Mouse (Mus musculus) lung, embryonic 16.5 days (tissue): Measurements from ENCODE around the gene Plxnc1. TPM values are rescaled to one million over a fixed set of nuclear protein-coding genes. Genes with fewer than 3 reads are reported as not detected.

Experiments
- ATAC-seq: fragments of 200-750 bp; cut with Nextera tagmentation; 2 replicates; pipeline ENCODE4 v1.8.0; 2017; ENCODE audit warnings: low read depth, mild to moderate bottlenecking, moderate library complexity
- H3K27ac ChIP-seq: fragments of 300-500 bp; sonication (generic); 2 replicates; pipeline ENCODE4 v1.5.1; 2014; ENCODE audit warnings: mild to moderate bottlenecking, control low read depth, low read length
- H3K27me3 ChIP-seq: fragments of 300-500 bp; sonication (generic); 2 replicates; pipeline ENCODE4 v1.6.1; 2014; ENCODE audit warnings: low read depth, low read length, mixed read lengths; ENCODE audit not compliant: control insufficient read depth, insufficient read depth
- H3K36me3 ChIP-seq: fragments of 300-500 bp; sonication (generic); 2 replicates; pipeline ENCODE4 v1.6.1; 2014; ENCODE audit warnings: low read length; ENCODE audit not compliant: control insufficient read depth, insufficient read depth
- H3K4me1 ChIP-seq: fragments of 300-500 bp; sonication (generic); replicated peaks from 2 replicates; pipeline ENCODE4 v1.6.1; 2014; ENCODE audit warnings: low read length, mixed read lengths; ENCODE audit not compliant: control insufficient read depth, insufficient read depth
- H3K4me2 ChIP-seq: fragments of 300-500 bp; sonication (generic); 2 replicates; pipeline ENCODE4 v1.6.1; 2014; ENCODE audit warnings: low read depth, low read length, control low read depth
- H3K4me3 ChIP-seq: fragments of 300-500 bp; sonication (generic); 2 replicates; pipeline ENCODE4 v1.5.1; 2014; ENCODE audit warnings: mild to moderate bottlenecking, low read length, control low read depth
- H3K9ac ChIP-seq: fragments of 300-500 bp; sonication (generic); 2 replicates; pipeline ENCODE4 v1.6.1; 2014; ENCODE audit warnings: low read length, control low read depth
- H3K9me3 ChIP-seq: fragments of 300-500 bp; sonication (generic); 2 replicates; pipeline ENCODE4 v1.6.1; 2016; ENCODE audit warnings: low read length; ENCODE audit not compliant: control insufficient read depth
- WGBS: fragments of 180-500 bp; shearing (Covaris S2); extraction: QIAGEN DNeasy Blood & Tissue Kit; methylation state at CpG from one replicate; pipeline ENCODE4 v1.1.7; 2014; 5-methylcytosine and 5-hydroxymethylcytosine counted together
- polyA plus RNA-seq: library from polyadenylated mRNA; unstranded; fragments of >200 nt; fragmentation: Nextera tagmentation; extraction: Ambion mirVana; gene quantifications from 2 replicates; pipeline ENCODE4 v1.2.1, GENCODE M21; 2015

Gene Plxnc1
- polyA plus RNA-seq, 1 experiment from 2014 or later, result 5.8 TPM

DNA sequence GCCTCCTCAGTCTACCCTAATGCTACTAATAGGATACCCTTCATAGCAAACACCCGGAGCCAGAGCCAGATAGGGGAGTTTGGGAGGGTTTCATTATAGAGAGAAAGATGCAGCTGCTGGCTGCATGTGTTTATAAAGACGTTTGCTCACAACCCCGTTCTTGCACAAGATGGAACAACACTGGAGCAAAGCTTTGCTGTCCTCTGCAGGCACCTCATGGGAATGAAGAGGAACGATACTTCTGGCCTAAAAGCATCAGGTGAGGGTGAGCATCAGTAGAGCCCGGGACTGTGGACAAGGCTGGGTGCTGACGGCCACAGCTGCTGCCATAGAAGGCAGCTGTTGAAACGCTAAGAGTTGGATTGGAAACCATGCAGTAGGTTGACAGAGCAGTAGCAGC, 137.3 kb downstream of the Plxnc1 start:
- no peak for ATAC-seq
- no peaks in the 10 kb centered on the region for H3K9me3 ChIP-seq
- no peak overlapping the region for H3K4me2 ChIP-seq
- no peaks in the 10 kb centered on the region for H3K36me3 ChIP-seq
- H3K4me1 ChIP-seq, result peaks cover 11% of the 10 kb centered on the region
- no peak overlapping the region for H3K27ac ChIP-seq
- 46% methylated on average over 7 of the region's 7 CpGs for WGBS
- no peaks in the 10 kb centered on the region for H3K27me3 ChIP-seq
- H3K4me3 ChIP-seq, result no peak overlapping the region
- no peak overlapping the region for H3K9ac ChIP-seq

DNA sequence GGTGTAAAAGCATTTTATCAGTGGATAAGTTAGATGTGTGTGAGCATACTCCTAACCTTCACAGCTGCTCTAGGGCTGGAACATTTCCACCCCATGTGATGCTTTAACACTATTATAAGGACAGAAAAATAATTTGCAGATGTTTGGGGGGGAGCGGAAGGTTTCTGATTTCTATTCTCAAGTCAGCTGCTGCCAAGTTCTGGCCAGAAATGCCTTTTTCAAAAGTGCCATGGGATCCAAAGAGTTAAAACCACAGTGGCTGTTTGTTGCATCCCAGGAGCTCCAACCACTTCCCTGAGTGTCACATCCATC, 139.8 kb downstream of the Plxnc1 start:
- WGBS, result 52% methylated on average over 1 of the region's 1 CpGs
- ATAC-seq, result peak; percentile 18; the same call in 1 of the 2 replicates

DNA sequence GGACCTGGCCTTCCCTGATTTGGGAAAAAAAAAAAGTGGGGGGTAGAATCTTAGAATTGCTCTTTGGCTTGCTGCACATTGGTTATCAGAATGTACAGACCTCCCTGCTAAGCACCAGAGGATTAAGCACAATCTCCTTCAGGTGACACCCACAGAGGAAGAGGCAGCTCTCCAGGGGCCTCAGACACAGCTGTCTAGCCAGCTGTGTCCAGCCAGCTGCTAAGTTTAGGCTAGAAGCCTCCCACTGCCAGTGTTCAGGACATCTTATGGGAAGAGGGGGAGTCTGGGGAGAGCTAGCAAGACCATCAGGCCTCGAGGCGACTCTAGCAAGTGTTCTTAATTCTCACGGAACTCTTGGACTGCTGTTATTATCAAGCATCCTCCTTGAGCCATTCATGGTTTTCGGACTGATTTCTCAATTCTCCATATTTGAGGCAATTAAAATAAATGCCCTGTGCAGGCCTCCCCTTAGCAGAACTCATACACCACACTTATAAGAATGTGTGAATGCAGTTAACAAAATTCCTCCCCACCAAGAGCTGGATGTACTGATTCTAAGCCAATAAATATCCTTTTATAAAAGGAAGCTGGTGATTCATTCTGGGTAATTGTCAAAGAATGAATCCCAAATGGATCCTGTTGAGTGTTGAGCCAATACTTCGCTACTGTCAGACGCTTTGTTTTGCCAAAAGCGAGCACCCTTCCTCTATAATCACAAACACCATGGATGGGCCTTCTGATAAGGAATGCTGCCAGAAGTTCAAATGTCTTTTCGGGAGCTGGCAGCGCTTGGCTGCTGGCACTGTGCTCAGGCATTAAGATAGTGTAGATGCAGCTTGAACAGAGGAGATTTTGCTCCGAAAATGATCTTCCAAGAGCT, 140.4 kb downstream of the Plxnc1 start:
- Histone ChIP-seq H3K4me1 (peaks cover 11% of the 10 kb centered on the region), H3K4me2 (no peak overlapping the region), H3K27me3 (no peaks in the 10 kb centered on the region), H3K27ac (peak overlapping the region; percentile 42), H3K4me3 (no peak overlapping the region), H3K9ac (no peak overlapping the region), H3K9me3 (no peaks in the 10 kb centered on the region), H3K36me3 (no peaks in the 10 kb centered on the region)
- peak; percentile 55; the same call in 1 of the 2 replicates for ATAC-seq
- WGBS, result 47% methylated on average over 10 of the region's 10 CpGs

More for the DNA sequence above, 139.8 kb downstream of the Plxnc1 start:
- H3K4me3 ChIP-seq, result no peak overlapping the region
- no peak overlapping the region for H3K9ac ChIP-seq
- H3K36me3 ChIP-seq, result no peaks in the 10 kb centered on the region
- no peak overlapping the region for H3K4me2 ChIP-seq
- H3K27me3 ChIP-seq, result no peaks in the 10 kb centered on the region
- peaks cover 11% of the 10 kb centered on the region for H3K4me1 ChIP-seq
- no peaks in the 10 kb centered on the region for H3K9me3 ChIP-seq
- H3K27ac ChIP-seq, result no peak overlapping the region

DNA sequence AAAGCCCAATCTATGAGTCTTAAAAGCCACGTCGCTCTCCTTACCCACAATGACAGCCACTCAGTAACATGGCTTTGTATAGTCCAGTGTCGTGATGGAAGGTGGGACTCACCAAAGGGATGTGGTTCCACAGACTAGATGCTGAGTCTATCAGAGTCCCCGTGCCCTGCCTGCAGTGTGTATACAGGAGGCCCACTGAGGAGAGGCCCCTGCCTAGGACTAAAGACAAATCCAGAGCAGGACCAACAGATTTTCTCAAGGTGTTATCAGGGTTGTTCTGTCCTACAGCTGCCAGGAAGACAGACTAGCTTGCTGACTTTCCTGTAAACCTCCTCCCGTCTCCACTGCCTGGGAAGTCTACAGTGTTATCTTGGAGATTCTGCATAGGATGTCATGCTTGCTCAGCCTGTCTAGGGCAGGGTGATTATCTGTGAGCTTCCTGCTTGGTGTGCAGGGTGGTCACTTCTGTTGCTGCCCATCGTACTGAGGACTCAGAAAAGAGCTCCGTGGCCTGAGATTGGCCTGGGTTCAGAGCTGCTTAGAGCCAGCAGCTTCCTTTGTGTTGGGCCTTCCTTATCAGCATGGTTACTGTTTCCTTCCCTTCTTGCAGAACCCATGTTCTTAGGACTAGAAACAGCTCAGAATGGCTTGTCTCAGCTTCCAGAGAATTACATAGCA, 143.8 kb downstream of the Plxnc1 start:
- WGBS, result 70% methylated on average over 7 of the region's 7 CpGs
- peaks cover 13% of the 10 kb centered on the region for H3K4me1 ChIP-seq
- H3K36me3 ChIP-seq, result no peaks in the 10 kb centered on the region
- H3K27ac ChIP-seq, result no peak overlapping the region
- H3K27me3 ChIP-seq, result no peaks in the 10 kb centered on the region
- no peak overlapping the region for H3K4me3 ChIP-seq
- no peak for ATAC-seq
- no peak overlapping the region for H3K9ac ChIP-seq
- no peak overlapping the region for H3K4me2 ChIP-seq
- H3K9me3 ChIP-seq, result no peaks in the 10 kb centered on the region

DNA sequence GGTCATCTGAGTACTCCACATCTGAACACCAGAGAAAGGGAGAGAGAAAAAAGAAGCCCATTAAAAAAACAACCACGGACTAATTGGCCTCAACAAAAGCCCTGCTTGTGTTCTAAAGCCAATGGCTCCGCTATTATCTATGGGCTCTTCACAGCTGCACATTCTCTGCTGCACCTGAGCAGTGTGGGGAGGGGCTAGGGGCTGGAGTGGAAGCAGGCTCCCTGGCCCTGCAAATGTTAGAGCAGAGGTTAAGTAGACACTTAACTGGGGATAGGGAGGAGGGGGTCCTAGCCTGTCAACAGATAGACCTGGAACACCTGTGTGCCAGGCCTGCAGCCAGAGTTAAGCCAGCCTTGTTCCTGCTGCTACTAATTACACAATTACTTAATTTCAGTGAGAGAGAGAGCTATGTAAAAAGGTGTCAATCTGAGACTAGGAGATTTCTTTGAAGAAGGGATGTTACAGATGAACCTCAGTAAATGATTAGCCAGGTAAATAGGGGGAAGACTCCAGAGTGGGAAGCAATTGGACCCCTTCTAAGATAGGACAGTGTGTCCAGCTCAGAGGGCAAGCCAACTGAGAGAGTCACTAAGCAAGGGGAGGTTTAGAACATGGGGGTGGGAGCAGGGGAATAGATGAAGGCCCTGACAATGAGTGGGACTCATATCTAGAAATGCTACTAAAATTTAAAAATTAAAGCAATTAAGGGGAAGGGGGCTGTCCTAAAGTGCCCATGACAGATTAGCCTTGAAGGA, 145.0 kb downstream of the Plxnc1 start:
- no peaks in the 10 kb centered on the region for H3K9me3 ChIP-seq
- 33% methylated on average over 2 of the region's 2 CpGs for WGBS
- H3K4me2 ChIP-seq, result no peak overlapping the region
- no peak overlapping the region for H3K27ac ChIP-seq
- no peak overlapping the region for H3K4me3 ChIP-seq
- no peak overlapping the region for H3K9ac ChIP-seq
- H3K36me3 ChIP-seq, result no peaks in the 10 kb centered on the region
- peaks cover 9% of the 10 kb centered on the region for H3K4me1 ChIP-seq
- ATAC-seq, result no peak
- H3K27me3 ChIP-seq, result no peaks in the 10 kb centered on the region

DNA sequence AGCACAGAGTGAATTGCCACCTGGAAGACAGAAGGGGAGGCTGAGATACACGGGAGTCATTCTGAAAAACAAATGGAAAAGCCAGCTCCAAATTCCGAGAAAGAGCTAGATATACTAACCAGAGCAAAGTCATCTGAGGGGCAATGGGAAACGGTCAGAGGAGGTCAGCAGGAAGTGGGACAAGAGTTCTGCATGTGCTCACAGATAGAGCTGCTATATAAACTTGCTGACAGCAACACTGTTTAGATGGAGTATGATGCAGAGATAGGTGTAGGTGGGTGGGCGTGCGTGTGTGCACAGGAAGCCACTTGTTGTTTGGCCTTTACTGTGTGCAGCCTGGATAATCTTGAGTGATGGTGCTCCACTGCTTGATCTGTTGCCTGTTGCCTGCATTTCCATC, 146.5 kb downstream of the Plxnc1 start:
- H3K4me3 ChIP-seq, result no peak overlapping the region
- no peaks in the 10 kb centered on the region for H3K36me3 ChIP-seq
- H3K27ac ChIP-seq, result no peak overlapping the region
- peaks cover 2% of the 10 kb centered on the region for H3K4me1 ChIP-seq
- no peak overlapping the region for H3K9ac ChIP-seq
- no peak for ATAC-seq
- 43% methylated on average over 5 of the region's 5 CpGs for WGBS
- no peak overlapping the region for H3K4me2 ChIP-seq
- H3K9me3 ChIP-seq, result no peaks in the 10 kb centered on the region
- no peaks in the 10 kb centered on the region for H3K27me3 ChIP-seq

DNA sequence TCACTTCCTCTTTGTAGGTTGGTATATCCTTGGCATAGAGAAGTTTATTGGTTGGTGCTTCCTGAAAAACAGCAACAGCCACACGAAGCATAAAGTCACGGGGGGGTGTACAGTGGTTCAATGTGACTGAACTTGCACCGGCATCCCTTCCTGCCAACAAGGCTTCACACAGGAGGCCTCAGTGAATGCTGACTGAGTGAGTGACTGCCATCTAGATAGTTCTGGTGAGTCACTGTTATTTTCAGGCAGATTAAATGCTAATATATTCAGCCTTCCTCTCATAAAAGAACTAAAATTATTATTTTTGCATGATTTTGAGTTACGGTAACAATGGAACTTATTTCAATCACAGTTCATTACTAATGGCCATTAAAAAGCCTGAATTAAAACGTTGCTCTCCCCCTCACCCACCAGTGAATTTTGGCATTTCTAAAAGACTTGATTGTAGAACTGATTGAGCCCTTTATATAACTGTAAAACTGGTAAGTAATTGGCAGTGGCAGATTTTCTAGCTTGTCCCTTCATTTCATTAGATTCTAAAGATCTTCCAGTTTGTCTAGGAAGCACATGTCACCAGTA, 149.9 kb downstream of the Plxnc1 start:
- no peak; the same call in 1 of the 2 replicates for ATAC-seq
- Histone ChIP-seq H3K27me3 (no peaks in the 10 kb centered on the region), H3K36me3 (no peaks in the 10 kb centered on the region), H3K4me1 (peaks cover 2% of the 10 kb centered on the region), H3K4me3 (no peak overlapping the region), H3K4me2 (no peak overlapping the region), H3K27ac (no peak overlapping the region), H3K9me3 (no peaks in the 10 kb centered on the region), H3K9ac (no peak overlapping the region)
- 70% methylated on average over 5 of the region's 5 CpGs for WGBS

DNA sequence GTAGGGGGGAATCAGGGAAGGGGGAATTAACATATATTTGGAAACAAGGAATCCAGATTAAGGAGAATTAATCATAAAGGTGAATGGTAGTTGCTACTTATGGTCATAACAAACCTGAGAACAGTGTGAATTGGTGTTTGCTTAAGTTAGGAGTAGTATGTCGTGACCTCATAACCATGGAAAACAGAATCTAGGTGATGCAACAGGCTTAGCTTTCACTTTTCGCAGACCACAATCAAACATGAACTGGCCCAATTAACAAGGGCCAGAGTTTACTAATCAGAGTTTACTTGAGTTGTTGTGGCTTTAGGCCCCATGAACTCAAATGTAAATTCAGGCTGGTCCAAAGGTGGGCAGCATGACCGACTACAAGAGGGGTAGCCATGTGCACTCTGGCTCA, 150.7 kb downstream of the Plxnc1 start:
- H3K9ac ChIP-seq, result no peak overlapping the region
- no peak for ATAC-seq
- no peak overlapping the region for H3K27ac ChIP-seq
- H3K27me3 ChIP-seq, result no peaks in the 10 kb centered on the region
- H3K36me3 ChIP-seq, result no peaks in the 10 kb centered on the region
- H3K4me3 ChIP-seq, result no peak overlapping the region
- H3K4me1 ChIP-seq, result peaks cover 5% of the 10 kb centered on the region
- H3K9me3 ChIP-seq, result no peaks in the 10 kb centered on the region
- no peak overlapping the region for H3K4me2 ChIP-seq
- WGBS, result 89% methylated on average over 3 of the region's 3 CpGs

DNA sequence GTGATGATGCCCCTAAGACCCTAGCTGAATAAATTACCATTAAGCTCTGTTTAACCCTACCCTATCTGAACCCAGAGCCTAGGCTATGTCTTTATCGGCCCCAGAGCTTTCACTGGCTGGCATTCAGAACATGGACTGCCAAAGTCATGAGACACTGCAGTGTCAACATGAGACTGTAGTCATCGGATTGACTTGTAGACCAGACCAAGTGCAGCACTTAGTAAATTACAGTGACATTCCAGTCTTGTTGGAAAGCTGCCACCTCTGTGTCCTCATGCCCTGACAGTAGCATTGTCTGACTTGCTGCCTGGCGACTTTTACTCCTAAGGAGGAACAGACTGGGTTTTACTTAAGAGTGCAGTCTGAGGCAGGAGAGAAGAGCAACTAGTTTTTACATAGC, 155.4 kb downstream of the Plxnc1 start:
- Histone ChIP-seq H3K9ac (no peak overlapping the region), H3K36me3 (no peaks in the 10 kb centered on the region)
- 23% methylated on average over 3 of the region's 3 CpGs for WGBS

More for the DNA sequence above, 155.4 kb downstream of the Plxnc1 start:
- peaks cover 3% of the 10 kb centered on the region for H3K4me1 ChIP-seq
- no peaks in the 10 kb centered on the region for H3K9me3 ChIP-seq
- H3K4me2 ChIP-seq, result no peak overlapping the region
- H3K27me3 ChIP-seq, result no peaks in the 10 kb centered on the region
- H3K4me3 ChIP-seq, result no peak overlapping the region
- H3K27ac ChIP-seq, result peak overlapping the region; percentile 56
- peak; percentile 89 for ATAC-seq
